Mouse (Mus musculus): ENCODE results near the gene Sfrp5. TPM values are rescaled to one million over a fixed set of nuclear protein-coding genes. Genes with fewer than 3 reads are reported as not detected.

Gene Sfrp5
- polyA plus RNA-seq, 1 experiment from 2014 or later = 1.4 TPM

DNA sequence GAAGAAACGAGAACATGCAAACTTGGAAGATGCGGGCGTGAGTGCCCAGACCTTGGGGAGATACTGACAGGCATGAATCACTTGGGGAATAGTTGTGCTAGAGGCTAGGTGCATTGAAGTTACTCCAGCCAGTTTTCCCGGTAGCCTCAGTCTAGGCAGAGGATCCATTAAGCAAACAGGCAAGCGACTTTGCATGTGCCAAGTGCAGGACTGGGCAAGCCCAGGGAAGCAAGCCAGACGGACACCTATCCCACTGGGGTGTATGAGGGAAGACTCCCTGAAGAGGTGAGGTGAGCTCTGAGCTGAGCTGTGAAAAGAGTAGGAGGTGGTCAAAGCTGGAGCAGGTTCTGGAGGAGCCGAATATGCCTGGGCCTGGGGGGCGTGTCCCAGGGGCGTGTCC, 34.6 kb downstream of the Sfrp5 start:
- no peak for ATAC-seq (ENCODE audit: insufficient number of reproducible peaks, insufficient read depth, low FRiP score, low TSS enrichment, low read depth)

DNA sequence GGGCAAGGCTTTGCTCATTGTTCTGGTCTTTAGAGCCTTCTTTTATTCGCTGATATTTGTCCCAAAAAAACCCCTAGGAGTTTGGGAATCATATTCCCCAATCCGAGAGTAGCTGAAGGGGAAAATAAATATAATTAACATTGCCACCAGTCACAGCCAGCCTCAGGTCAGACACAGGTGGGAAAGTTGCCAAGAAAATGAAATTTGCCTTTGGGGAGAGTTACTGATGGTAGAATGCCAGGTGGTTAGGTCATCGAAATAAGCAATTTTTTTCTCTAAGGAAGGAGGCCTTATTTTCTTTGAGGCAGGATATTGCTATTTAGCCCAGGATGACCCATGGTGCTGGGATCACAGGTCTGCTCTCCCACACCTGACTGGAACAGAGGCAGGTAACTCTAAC, 35.3 kb downstream of the Sfrp5 start:
- peaks cover 21% of the 10 kb centered on the region for H3K27me3 ChIP-seq
- peaks cover 15% of the 10 kb centered on the region for H3K4me1 ChIP-seq
- H3K4me3 ChIP-seq = no peak overlapping the region
- 39% methylated on average over 3 of the region's 3 CpGs for WGBS
- H3K27ac ChIP-seq = no peak overlapping the region
- H3K4me2 ChIP-seq = no peak overlapping the region
- H3K9me3 ChIP-seq = no peaks in the 10 kb centered on the region
- H3K36me3 ChIP-seq = no peaks in the 10 kb centered on the region
- no peak for ATAC-seq (ENCODE audit: insufficient number of reproducible peaks, insufficient read depth, low FRiP score, low TSS enrichment, low read depth)
- no peak overlapping the region for H3K9ac ChIP-seq

More for the DNA sequence above, 34.6 kb downstream of the Sfrp5 start:
- peaks cover 20% of the 10 kb centered on the region for H3K4me1 ChIP-seq
- H3K27me3 ChIP-seq = peaks cover 21% of the 10 kb centered on the region
- H3K4me2 ChIP-seq = no peak overlapping the region
- H3K9me3 ChIP-seq = no peaks in the 10 kb centered on the region
- 57% methylated on average over 9 of the region's 9 CpGs for WGBS
- H3K4me3 ChIP-seq = no peak overlapping the region
- H3K9ac ChIP-seq = no peak overlapping the region
- H3K36me3 ChIP-seq = no peaks in the 10 kb centered on the region
- no peak overlapping the region for H3K27ac ChIP-seq

DNA sequence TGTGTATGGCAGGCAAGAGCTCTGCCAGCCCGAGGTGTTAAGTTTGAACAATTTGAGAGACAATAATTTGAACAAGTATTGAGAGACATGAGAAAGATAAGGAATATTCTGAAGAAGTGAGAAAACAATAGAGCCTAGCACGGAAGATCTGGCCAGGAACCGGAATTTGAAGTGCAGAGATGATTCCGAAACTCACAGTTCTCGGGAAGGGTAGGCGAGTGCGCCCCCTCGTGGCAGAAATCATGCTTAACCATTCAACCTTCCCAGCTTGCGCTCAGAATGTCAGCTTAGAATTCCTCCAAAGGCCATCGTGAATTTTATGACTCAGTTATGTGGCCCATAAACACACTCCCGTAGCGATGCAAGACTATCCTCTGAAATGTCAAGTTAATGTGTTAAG, 35.9 kb downstream of the Sfrp5 start:
- Histone ChIP-seq H3K4me3 (peak overlapping the region; percentile 17; the same call in 1 of the 2 replicates), H3K4me2 (peak overlapping the region; percentile 46)

DNA sequence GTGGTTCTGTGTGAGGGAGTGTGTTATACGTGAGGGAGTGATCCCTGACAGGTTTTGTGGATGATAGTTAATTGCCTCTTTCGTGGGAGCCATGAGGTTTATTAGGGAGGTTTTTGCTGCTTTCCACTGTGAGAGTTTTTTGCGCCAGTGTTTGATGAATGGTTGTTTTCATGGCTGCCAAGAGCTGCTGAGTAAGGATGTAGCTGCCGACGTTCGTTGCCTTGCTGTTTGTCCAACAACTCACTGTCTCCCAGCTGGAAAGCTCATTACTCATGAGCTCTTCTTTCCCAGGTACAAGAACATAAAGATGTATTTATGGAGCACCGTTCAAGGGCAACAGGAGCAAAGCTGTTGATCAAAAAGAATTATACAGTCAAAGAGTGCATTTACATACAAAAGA, 37.9 kb downstream of the Sfrp5 start:
- peaks cover 4% of the 10 kb centered on the region; the same call in 1 of the 2 replicates for H3K4me1 ChIP-seq
- H3K4me2 ChIP-seq = no peak overlapping the region
- no peaks in the 10 kb centered on the region for H3K9me3 ChIP-seq
- H3K36me3 ChIP-seq = no peaks in the 10 kb centered on the region
- H3K4me3 ChIP-seq = no peak overlapping the region
- peaks cover 18% of the 10 kb centered on the region for H3K27me3 ChIP-seq
- 69% methylated on average over 7 of the region's 7 CpGs for WGBS
- ATAC-seq (ENCODE audit: insufficient number of reproducible peaks, insufficient read depth, low FRiP score, low TSS enrichment, low read depth) = no peak
- no peak overlapping the region for H3K9ac ChIP-seq
- H3K27ac ChIP-seq = no peak overlapping the region

More for the DNA sequence above, 35.9 kb downstream of the Sfrp5 start:
- H3K36me3 ChIP-seq = no peaks in the 10 kb centered on the region
- peaks cover 9% of the 10 kb centered on the region for H3K4me1 ChIP-seq
- H3K9me3 ChIP-seq = no peaks in the 10 kb centered on the region
- ATAC-seq (ENCODE audit: insufficient number of reproducible peaks, insufficient read depth, low FRiP score, low TSS enrichment, low read depth) = no peak
- H3K27ac ChIP-seq = no peak overlapping the region
- peaks cover 21% of the 10 kb centered on the region for H3K27me3 ChIP-seq
- H3K9ac ChIP-seq = 0 out of 2 replicates have a peak overlapping the region, but pooled peaks have one; percentile 46
- 4% methylated on average over 12 of the region's 12 CpGs for WGBS

DNA sequence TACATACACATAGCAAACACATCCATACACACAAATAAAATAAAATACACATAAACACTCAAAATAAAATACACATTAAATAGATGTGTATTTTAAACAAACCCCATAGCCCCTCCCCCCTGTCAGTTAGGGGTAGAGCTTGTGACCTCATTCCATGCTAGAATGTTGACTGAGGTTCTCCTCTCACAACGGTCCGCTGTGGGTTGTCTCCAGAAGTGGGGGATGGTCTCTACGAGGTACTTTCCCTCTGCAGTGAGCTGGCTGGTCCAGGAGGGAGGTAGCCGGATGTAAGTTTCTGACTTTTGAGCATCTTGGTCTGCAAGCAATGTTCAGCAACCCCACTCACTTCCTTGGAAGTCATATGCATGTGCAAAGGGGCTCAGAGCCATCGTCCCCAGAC, 38.3 kb downstream of the Sfrp5 start, which contains the start of gene Zfyve27:
Zfyve27 (plus strand) TSS at position 188 of the 400 bp plus-strand sequence.
- H3K27me3 ChIP-seq = peaks cover 14% of the 10 kb centered on the region
- no peak within 1 kb of the TSS for H3K4me2 ChIP-seq
- no peak within 1 kb of the TSS for H3K9ac ChIP-seq
- no peak within 1 kb of the TSS for H3K4me3 ChIP-seq
- H3K4me1 ChIP-seq = peaks cover 4% of the 10 kb centered on the region; the same call in 1 of the 2 replicates
- H3K27ac ChIP-seq = no peak within 1 kb of the TSS
- 75% methylated on average over 5 of the region's 5 CpGs for WGBS
- no peaks in the 10 kb centered on the region for H3K36me3 ChIP-seq
- H3K9me3 ChIP-seq = no peaks in the 10 kb centered on the region
- no peak for ATAC-seq (ENCODE audit: insufficient number of reproducible peaks, insufficient read depth, low FRiP score, low TSS enrichment, low read depth)

DNA sequence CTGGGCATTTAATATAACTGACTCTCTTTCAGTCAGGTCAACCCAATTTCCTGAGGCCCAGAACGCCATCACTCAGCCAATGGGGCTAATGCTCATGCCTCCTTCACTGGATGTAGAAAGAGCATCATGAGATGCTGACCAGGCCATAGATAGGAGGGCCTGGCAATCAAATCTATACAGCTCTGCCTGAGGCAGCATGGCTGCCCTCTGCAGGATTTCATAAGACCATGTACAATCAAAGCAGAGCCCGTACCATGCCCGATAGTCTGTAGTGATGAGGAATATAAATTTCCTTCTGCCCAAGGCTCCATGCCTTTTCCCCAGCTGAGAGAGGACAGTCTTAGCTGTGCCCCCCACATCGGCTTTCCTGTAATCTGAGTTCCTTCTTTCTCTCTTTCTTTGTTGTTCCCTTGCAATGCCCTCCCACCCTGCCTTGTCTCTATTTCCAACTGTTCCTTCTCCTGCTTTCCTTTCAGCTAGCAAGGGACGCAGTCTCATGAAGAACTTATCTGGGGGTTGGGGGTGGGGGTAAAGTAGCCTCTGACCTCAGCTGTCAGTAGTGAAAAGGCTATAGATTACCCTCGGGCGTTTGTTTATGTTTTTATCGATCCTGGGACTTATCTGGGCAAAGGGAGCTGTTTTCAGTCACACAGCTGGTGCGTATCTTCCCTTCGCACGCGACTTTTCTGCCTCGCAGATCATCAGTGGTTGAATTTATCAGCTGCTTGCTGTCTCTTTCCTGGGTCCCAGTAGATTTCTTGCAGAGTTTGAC, 43.6 kb downstream of the Sfrp5 start:
- Histone ChIP-seq H3K4me1 (peaks cover 11% of the 10 kb centered on the region; the same call in 1 of the 2 replicates), H3K4me3 (no peak overlapping the region), H3K9me3 (no peaks in the 10 kb centered on the region), H3K27ac (peak overlapping the region; percentile 62; the same call in 1 of the 2 replicates), H3K9ac (no peak overlapping the region), H3K4me2 (no peak overlapping the region), H3K27me3 (no peaks in the 10 kb centered on the region), H3K36me3 (no peaks in the 10 kb centered on the region)
- WGBS = 42% methylated on average over 13 of the region's 13 CpGs
- no peak for ATAC-seq (ENCODE audit: insufficient number of reproducible peaks, insufficient read depth, low FRiP score, low TSS enrichment, low read depth)

DNA sequence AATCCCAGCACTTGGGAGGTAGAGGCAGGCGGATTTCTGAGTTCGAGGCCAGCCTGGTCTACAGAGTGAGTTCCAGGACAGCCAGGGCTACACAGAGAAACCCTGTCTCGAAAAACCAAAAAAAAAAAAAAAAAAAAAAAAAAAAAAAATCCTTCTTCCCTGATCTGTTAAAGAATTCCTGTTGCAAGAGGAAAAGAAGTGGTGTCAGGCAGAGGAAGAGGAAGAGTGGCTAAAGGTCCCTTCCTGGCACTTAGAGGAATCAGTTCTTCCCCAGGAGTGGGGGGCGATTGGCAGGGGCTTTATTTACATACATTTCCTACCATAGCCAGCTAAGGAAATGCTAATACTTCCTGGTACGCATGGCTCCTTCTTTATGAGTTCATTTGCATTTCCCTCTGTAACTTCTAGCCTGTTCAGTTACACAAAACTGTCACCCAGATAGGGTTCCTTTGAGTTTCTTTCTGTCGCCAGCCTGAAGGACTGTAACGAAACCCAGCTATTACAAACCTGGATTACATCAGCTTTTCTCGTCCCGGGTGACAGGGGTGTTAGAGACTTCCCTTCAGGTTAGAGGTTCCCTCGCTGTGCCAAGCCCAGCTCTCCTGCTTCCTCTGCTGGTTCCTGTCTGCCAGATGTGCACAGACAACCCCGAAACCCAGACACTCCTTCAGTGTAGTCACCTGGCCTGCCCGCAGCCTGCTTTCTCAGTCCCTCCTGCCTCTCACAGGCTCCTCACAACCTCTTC, 44.4 kb downstream of the Sfrp5 start:
- Histone ChIP-seq H3K4me2 (no peak overlapping the region), H3K27ac (peak overlapping the region; percentile 62; the same call in 1 of the 2 replicates), H3K27me3 (no peaks in the 10 kb centered on the region), H3K36me3 (no peaks in the 10 kb centered on the region), H3K9ac (no peak overlapping the region), H3K4me3 (no peak overlapping the region), H3K4me1 (peaks cover 11% of the 10 kb centered on the region; the same call in 1 of the 2 replicates), H3K9me3 (no peaks in the 10 kb centered on the region)
- 47% methylated on average over 12 of the region's 12 CpGs for WGBS
- no peak for ATAC-seq (ENCODE audit: insufficient number of reproducible peaks, insufficient read depth, low FRiP score, low TSS enrichment, low read depth)

DNA sequence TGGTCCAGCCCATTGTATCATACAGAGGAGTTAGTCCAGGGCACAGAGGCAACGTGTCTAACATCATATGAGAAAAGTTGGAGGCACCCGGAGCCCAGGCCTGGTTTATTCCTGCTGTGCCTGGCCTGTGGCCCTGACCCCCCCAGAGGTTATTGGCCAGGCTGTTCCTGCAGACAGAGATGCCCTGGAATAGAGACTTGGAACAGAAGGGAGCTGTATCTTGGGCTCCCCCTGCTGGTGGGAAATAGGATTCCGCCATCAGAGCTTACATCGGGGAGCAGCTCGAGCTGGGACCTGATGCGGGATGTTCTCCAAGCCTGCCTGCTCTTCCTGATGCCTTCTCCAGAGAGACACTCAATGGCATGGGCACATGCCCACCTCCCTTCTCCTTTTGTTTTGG, 50.1 kb downstream of the Sfrp5 start:
- no peak for ATAC-seq (ENCODE audit: insufficient number of reproducible peaks, insufficient read depth, low FRiP score, low TSS enrichment, low read depth)
- peaks cover 13% of the 10 kb centered on the region for H3K36me3 ChIP-seq
- H3K9ac ChIP-seq = no peak overlapping the region
- no peaks in the 10 kb centered on the region for H3K9me3 ChIP-seq
- WGBS = 6% methylated on average over 6 of the region's 6 CpGs
- no peaks in the 10 kb centered on the region for H3K27me3 ChIP-seq
- peaks cover 43% of the 10 kb centered on the region for H3K4me1 ChIP-seq
- H3K4me3 ChIP-seq = no peak overlapping the region
- H3K4me2 ChIP-seq = peak overlapping the region; percentile 5; the same call in 1 of the 2 replicates
- 0 out of 2 replicates have a peak overlapping the region, but pooled peaks have one; percentile 23 for H3K27ac ChIP-seq

DNA sequence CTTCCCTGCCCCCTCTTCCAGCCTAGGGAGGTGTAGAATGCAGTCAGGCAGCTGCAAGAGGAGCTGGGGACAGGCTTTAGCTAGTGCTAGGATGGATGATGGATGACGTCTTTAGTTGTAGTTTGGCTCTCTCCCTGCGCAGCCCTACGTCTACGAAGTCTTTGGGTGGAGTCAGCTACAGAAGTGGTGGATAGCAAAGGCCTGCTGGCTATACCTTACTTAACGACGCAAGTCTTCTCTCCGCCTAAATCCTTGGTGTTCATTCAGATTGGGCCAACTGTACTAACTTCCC, 53.5 kb downstream of the Sfrp5 start:
- peak; percentile 22; the same call in 1 of the 2 replicates for ATAC-seq (ENCODE audit: insufficient number of reproducible peaks, insufficient read depth, low FRiP score, low TSS enrichment, low read depth)
- Histone ChIP-seq H3K4me2 (peak overlapping the region; percentile 60), H3K4me3 (peak overlapping the region; percentile 84), H3K4me1 (peaks cover 56% of the 10 kb centered on the region), H3K9me3 (no peaks in the 10 kb centered on the region), H3K36me3 (peaks cover 13% of the 10 kb centered on the region), H3K27ac (peak overlapping the region; percentile 95), H3K9ac (peak overlapping the region; percentile 95), H3K27me3 (no peaks in the 10 kb centered on the region)
- WGBS = 12% methylated on average over 7 of the region's 7 CpGs
